Mouse (Mus musculus): ENCODE measurements around the gene Pcdh9.

Gene Pcdh9

DNA sequence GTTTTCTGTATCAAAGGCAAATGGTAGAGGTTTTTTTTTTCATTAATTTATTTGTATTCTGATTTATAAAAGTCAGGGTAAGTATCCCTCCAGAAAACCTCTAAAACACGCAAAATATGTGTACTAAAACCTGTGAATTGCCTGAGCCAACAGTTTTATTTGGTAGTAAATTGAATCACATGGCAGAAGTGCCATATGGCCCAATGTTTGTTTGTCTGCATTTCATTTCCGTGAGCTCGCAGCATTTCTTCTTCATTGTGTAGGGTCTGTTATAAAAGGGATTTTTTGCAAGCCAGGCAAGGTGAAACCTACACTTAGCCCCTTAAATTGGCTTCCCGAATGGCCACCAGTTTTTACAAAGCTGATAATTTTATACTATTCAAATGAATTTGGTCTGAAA lies 104.2 kb downstream of the Pcdh9 start:
- DNase-seq: no peak

DNA sequence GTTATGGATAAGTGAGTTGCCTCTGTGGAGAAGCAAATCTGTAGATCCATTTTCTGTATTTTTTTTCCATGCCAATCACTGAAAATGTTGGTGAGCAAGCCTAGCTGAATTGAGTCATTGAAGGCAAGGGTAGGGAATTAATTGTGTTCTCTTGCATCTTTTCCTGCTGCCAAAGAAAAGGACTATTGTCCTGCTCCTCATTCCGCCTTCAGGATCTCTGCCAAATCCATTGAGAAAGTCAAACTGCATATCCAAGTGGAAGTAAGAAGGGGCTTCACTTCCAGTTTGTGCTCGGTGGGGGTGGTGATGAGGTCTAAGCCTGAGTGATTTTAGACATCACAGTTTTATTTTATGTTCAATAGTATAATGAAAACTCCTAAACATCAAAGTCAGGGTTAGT lies 105.4 kb downstream of the Pcdh9 start:
- DNase-seq: no peak

DNA sequence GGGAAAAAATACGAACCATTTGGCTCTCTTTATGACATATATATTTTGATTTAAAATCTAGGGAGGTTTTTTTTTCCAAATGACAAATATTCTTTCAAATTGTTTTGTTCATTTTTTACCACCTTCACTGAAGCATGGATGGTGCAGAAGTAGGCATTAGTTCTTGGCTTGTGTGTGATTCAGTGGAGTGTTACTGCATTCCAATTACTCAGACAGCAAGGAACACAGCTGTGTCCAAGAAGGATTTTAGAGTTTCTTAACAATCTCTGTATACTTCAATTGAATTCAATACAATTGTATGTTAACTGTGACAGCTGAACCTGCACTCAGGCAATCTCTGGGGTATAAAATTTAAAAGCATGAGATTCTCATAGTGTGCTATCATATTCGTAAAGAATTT lies 127.6 kb downstream of the Pcdh9 start:
- DNase-seq: no peak

DNA sequence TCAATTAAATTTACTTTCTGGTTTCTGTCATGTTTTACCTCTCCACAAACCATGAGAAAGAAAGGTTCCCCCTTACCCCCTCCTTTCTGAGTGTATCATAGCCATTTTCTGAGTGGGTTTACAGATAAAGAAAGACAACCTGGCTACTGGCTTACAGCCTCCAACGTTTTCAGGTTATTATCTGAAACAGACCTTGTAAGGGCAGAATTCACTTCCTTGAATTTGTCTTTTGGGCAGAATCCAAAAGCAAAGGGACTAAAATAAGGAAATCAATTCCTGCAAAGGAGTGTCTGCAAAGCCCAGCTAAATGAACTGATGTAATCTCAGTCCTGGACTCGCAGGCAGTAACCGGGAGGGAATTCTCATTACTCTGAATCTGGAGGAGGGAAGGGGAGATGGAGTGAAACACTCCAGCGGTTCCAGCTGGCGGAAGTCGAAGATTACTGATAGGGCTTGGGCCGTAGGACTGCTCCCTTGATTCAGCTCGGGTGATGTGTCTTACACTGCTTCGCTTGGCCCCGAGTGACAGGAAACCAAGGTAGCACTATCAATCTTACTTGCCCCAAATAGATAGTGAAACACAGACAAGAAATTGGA lies 156.3 kb downstream of the Pcdh9 start:
- DNase-seq: no peak

DNA sequence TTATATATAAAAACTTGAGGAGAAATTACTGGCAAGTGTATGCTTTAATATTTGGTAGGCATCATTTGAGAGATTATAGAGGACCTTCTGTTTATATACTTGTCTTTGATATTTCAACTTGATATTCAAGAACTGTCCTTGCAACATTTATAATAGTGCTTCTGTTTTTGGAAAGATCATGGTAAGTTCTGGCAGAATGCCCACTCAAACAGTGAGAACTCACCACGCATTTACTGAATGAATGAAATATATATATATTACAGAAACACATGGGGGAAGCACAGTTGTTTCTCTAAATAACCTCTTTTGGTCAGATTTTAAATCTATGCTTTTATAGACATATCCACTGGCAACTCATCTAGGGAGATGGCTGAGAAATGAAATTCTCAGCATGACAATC lies 164.7 kb downstream of the Pcdh9 start:
- DNase-seq: no peak

DNA sequence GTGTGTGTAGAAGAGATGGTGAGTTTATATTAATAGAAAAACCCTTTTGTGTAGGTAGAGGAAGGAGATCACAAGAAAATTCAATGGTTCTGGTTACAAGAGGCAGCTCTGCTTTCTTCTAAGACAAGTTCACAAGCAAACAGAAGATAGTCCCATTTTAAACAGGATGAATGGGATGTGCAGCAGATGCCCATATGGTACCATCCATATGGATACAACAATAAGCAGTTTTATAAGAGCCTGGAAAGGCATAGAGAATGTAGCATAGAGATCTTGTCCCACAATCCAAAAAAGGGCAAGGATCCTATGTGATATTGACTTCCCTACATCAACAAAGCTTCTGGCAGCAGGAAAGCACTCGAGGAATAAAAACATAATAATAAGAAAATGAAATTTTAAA lies 171.3 kb downstream of the Pcdh9 start:
- no peak for DNase-seq

DNA sequence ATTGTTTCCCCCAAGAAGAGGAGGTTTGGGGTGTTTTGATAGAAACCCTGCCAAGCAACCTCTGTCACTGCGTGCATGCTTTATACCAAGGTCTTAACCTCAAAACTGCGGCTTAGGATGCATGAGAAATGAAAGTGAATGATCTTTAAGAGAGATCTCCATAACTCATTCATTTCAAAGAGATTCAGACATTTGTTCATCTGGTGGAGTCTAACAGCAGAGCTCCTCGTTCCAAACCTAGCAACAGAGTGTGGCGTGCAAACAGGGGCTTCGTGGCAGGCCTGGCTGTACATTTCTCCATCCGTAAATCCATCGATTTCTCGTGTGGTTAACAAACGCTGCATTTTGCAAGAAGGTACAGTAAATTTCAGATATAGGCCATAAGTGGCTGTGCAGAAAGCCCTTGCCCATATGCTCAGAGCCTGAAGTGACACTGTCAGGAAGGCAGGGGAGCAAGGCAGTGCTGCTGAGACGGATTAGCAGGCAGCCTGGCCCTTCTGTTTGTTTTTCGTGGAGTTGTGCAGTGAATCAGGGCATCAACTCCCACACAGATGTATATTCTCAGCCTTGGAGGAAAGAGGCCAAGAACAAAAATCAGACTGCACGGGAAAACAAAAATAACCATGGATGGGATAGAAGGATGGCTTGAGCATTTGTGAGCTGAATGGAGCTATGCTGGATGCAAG lies 177.1 kb downstream of the Pcdh9 start:
- DNase-seq: no peak

DNA sequence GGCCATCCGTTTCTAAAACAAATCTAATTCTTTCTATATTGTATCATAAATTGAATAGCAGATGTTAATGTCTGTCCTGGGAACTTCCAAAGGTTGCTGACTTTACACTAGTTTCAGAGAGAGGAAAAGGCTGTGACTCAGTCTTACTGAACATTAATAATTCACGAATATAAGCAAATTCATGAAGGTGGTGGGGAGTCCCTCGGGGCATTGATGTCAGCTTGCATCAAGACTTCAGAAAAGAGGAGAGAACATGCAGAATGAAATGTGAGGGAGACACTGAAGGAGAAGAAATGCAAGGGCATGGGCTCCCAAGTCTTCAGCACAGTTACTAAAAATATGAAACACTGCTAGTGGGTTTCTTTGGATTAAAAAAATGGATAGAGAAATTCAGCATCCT lies 181.8 kb downstream of the Pcdh9 start:
- no peak for DNase-seq

DNA sequence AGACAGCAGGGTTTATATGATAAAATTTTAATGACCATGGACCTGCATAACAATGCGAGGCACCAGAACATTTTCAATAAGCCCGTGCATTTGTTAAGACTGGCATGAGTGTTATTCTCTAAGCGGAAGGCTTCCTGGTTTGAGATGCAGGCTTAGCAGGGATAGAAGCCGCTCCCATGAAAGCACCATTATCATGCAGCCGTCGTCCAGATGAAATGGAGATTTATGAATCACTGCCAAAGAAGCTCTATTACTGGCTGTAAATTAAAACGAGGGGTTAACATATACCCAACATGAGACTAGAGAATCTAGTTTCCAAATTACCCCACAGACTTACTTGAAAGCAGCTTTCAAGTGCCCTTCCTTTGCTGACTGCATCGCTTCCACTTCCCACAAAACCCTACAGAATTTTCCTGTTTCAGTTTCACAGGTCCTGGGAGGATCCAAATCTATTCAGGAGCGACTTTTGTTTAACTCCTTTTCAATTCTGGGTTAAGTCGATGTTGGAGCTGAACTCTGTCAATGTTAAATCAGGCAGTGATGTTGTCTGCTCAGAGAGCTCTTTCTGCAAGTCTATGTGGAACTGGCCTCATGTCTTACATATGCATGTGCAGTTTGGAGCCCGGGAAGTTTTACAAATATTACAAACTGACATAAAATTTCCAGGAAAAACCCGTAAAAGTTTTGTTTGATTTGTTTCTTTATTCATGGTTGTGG lies 188.9 kb downstream of the Pcdh9 start:
- no peak for DNase-seq

DNA sequence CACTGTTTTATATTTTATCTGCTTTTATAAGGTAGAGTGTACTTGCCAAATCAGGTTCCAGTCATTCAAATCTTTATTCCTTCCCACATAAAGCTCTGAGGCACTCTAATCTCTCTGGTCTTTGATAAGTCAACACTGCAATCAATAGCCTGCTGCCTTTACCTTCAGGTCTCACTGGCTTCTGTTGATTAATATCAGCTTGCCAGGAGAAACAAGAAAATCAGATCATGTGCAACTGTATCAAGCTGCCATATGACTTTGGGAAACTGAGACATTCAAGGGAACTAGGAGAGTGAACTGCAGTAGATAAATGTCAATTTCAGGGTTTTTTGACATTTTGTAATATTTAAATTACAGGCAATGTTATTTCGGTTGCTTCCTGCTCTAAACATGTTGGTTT lies 189.6 kb downstream of the Pcdh9 start:
- DNase-seq: no peak

DNA sequence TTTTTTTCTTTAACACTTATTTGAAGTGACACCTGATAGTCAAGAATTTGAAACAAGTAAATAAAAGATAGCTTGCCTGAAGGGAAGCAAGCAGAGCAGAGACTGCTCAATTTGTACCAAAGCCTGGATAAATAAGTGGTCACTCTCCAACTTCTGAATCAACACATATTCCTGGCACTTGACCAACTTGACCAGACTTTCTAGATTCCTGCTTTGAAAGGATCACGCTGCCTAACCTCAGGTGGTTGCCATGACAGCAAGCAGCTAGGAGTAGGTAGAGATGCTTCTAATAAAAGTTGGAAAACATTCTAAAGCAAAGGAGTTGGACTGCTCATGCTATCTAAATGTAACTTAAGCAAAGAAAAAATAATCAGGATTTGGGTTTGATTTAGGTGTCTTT lies 205.8 kb downstream of the Pcdh9 start:
- DNase-seq: no peak

DNA sequence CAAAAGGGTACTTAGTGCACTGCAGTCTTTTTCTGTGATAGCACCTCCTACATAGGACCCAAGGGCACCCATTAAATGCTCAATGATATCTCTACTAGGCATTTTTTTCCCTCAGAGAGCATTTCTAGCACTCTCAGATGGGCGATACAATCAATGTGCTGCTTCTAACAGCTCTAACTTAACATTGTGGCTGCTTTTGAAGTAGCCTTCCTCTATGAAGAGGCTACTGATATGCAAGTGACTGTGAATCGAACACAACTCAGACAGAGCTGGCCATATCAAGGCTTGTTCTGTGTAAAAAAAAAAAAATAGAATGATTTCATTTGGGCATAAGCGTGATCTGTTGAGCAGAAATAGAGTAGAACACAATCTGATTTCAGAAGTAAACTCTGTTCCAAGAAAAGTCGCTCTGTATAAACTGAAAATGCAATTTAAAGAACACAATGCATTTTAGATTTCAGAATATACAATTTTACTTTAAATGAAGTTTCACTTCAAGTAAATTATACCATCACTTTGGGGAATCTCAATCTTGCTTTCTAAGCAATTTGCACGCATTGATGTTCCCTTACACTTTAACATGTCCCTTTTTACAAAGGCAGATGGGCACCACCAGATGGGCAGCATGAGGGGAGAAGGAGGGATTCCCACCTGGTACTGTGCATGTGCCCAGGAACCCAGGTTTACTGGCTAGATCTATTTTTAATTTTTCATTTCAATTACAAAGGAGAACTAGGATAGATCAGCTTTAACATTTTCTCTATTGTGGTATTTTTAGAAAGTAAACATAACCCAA lies 215.0 kb downstream of the Pcdh9 start:
- DNase-seq: no peak

DNA sequence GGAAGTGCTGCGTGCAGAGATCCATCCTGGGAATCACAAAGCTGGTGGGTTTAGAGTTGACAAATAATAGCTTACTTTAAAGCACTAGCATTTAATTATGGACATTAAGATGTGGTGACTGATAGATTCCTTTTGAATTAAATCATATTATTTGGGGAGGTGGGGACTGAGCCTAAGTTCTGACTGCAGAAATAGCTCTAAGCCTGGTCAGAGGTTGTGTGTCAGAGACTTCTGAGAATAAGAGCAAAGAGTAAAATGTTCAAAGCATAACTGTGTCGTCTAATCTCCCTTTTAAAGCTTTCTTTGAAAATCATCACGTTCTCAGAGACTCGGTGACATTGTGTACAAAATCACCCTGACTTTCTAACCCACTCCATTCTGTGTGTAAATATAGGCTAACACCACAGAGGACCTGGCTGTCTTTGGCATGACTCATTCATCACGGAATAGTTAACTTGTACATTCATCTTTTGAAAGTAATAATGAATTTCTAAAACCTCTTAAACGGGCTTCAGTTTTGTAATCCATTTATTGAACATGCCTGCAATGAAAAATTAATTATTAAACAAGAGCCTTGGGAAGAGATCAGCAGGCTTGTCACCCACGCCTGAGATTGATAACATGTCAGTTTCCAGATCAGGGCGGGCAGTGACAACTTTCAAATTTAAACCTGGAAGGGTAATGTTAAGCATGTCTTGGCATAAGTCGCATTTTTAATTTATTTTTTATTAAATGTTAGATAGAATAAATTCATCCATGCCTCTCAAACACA lies 236.3 kb downstream of the Pcdh9 start:
- no peak for DNase-seq

DNA sequence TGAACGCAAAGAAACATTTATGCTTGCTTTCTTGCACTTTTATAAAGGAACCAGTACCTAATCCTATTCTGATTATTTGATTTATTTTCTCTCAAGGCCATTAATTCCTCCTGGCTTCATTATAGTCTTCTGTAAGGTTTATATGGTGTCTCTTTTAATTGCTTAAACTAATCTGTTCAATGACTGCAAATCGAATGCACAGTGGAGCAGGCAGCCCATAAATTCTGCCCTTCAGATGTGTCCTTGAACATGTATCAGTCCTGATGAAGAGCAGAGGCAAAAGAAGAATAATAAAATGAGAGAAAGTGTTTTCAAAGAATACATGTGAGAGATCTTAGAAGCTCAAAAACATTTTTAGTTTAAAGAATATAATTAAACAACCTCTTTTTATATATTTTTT lies 263.2 kb downstream of the Pcdh9 start:
- no peak for DNase-seq

DNA sequence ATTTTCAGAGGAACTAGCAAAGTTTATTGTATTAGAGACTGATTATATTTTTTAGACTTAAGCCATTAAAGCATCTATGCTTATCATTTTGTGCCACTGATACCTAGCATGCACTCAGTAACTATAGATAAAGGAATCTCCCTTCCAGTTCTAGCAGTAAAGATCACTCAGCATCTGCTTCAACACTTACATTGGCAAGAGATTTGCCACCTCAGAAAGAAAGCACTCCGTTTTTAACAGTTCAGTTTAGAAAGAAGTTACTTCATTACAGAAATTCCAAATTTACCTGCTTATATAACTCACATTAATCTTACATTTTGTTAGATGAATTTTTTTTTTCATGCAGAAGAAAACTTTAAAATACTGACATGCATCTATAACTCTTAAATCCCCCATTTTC lies 266.3 kb downstream of the Pcdh9 start:
- no peak for DNase-seq

DNA sequence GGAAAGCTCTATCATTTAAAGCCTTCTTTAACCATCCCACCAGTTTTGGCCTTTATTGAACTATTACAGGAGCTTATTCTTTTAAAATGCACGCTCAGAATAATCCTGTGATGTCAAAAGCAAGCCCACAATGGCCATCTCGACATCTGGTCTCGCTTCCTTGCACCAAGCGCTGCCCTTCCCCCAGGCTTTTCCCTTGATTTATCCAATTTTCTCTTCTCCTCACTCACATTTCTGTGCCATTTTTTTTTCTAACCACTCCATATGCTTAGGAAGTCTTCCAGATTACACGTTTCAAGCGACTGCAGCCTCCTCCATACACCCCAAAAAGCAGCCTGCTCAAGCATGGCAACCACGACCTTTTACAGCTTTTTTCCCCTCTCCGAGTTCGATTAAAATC lies 269.3 kb downstream of the Pcdh9 start:
- DNase-seq: no peak

DNA sequence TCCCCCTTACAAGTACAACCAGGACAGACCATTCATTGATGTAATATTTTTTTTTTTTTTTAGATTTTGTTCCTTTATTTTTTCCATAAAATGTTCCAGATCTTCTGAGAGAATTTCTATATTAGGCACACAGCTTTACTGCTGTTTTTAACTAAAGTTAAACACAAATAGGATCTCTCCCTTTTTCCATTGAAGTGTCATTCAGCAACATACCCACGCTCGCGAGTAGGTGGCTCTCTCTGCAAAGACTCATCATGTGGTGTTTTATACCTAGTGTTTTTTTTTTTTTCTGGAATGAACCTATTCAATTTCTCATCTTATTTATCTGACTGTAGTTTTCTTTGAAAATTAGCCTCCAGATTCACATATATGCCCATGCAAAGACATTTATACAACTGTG lies 282.9 kb downstream of the Pcdh9 start:
- DNase-seq: no peak

DNA sequence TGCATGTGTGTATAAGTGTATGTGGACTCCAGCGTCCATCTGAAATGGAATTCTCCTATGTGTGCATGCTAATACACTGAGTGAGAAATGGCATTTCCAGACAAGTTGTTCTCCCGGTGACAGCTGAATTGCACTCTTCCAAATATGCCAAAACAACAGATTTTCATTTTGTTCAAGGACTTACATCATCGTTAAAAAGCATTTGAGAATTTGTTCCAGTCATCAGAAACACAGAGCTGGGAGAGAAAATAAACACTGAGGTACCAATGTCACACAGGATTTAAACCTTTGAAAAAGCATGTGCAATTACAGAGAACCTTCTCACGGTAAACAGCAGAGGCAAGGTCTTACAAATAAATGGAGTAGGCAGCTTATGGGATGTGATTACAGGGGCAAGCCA lies 290.5 kb downstream of the Pcdh9 start:
- DNase-seq: no peak

DNA sequence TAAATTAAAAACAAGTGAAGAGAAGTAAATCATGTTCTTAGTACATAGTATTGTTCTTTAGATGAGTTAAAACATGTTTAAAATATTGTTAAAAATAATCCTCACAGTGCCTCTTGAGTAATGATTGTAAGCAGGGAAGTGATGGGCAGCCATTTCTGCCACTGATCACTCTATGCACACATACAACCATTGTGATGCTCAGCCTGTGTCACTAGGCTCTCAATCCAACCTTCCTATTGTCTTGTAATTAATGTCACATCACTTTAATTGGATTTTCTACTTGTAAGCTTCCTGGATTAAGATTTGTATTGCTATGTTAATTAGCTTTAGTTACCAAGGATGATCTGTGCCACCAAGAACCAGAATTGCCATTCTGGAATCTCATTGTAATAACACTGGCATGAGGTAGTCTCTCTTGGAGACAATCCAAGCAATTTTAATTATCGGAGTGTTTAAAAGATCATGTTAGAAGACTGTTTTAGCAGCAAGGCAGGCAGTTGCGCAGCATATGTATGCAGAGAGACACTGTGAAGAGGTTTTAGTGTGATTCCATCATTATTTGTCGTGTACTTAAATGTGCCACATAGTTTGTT lies 305.0 kb downstream of the Pcdh9 start:
- DNase-seq: no peak

DNA sequence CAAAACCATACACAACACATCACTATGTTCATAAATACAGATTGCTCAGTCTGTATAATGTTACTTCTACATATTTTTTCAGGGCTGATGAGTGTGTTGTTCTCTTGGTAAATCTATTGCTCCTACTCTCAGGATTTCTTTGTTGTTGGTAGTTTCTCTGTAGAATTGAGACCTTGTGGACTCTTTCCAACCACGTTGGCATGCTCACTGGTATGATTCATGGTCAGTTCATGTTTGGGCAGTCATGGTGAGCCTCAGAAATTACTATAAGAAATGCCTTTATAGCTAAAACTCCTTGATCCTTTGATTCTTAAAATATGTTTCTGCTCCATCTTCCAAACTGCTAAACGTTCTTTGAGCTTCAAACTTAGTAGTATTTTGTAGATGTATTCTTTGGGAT lies 326.1 kb downstream of the Pcdh9 start:
- DNase-seq: no peak

DNA sequence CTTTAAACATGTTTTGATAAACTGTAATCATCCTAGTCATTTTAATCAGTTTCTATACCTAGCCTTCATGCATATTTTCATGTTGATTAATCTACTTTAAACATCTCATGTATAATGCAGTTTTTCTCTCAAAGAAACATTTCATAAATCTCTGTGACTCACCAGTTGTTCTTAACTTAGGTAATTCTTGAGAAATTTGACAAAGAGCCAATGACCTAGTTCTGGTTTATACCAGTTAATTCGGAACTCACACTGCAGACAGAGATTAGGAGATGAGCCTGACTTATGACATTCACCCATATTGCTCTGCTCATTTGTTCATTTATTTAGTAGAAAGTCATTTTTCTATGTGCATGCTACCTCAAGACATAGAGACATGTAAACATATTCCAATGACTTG lies 328.9 kb downstream of the Pcdh9 start:
- no peak for DNase-seq

DNA sequence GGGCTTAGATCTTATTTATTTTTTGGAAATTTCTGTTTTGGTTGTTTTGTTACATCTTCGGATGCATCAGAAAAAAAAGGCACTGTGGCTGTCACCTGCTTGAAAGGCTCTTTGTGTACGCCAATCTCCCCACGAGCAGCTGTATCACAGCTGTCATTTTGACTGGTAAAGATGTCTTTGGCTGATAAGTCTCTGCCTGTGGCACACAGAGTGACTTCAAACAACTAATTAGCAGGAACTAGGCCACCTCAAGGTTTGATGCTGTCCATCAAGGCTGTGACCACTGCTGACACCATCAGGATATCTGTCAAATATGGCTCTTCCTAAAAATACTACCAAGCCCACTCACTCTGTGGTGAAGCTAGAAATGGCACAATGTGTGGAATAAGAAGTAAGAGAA lies 336.7 kb downstream of the Pcdh9 start:
- DNase-seq: no peak

DNA sequence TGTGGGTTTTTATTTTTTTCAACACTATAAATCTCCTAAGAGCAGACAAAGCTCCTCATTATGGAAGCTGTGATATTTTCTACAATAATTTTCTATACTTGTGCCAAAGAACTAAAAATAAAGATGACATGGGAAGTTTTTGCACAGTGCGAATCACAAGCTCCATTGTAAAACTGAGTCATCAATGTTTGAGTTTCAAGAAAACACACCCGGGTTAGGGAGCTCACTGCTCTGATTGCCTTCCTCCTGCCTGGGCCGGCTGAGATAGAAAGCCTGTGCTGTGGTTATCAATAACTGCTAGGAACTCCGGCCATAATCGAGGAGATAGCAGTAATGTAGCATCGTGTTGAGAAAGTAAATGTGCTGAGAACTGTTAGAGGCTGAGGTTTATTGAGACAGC lies 344.9 kb downstream of the Pcdh9 start:
- no peak for DNase-seq

Data from spleen, adult 18-20 months (tissue).